Mouse (Mus musculus): ENCODE measurements around the gene Catspere2.
"Not testable (repeated sequence)": the region's sequence is repeated elsewhere in the genome, so short reads cannot be mapped to it uniquely, and the experiment has no call there.

DNA sequence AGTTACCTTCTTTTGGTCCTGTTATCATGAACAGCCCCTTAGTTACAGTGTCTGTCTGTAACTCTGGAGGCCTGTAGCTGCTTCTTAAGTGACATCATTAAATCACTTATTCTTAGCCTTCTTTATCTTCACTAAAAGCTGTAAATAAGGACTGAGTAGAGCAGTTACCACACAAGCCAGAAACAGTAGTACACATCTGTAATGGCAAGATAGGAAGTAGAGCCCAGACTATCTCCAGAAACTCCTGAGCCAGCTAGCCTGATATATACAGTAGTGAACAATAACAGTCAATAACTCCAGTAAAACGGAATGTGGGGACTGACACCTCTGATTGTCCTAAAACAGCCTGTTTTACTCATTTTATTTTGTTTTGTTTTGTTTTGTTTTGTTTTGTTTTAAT is 125.3 kb downstream of the Catspere2 start:
- not testable (repeated sequence) for TF ChIP-seq CTCF (IDR thresholded peaks at IDR 0.05; ENCODE audit: low read depth, low read length); POLR2A (IDR thresholded peaks at IDR 0.05; ENCODE audit: insufficient read depth, low read length); EP300 (IDR thresholded peaks at IDR 0.05; ENCODE audit: insufficient read depth, low read depth, low read length)
